Mouse (Mus musculus) T-helper 17 cell (primary cell): ENCODE measurements at regions not wholly inside any gene's neighbourhood (a gene's known extent, or its start where the extent isn't known, plus 50 kb on each side); places are given as distances from the start of the nearest gene placed in this dataset.

Experiments used
- in situ Hi-C, 2 experiments: fragments of 300-600 bp; cut with MboI, MseI; formaldehyde crosslinking; loops; 1 replicate in 1 of 2; 2 replicates in 1 of 2; pipeline ENCODE4 v1.15.1; 2025; ENCODE audit warnings: high pct_unique_total_duplicates in 2 of 2

DNA sequence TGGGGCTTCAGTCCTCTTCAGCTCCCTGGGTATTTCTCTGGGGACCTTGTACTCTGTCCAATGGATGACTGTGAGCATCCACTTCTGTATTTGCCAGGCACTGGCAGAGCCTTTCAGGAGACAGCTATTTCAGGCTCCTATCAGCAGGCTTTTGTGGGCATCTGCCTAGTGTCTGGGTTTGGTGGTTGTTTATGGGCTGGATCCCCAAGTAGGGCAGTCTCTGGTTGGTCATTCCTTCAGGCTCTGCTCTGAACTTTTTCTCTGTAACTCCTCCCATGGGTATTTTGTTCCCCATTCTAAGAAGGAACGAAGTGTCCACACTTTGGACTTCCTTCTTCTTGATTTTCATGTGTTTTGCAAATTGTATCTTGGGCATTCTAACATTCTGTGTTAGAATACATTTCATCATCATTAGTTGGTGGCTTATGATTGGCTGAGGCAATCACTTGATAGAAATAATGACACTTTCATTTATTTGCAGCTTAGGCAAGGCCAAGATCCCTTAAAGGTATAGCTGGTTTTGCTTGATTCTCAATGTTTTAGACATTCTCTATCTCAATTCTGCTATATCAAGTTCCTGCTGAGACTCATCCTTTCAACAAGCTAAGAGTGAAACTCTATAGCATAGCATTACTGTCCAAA, 96.7 kb downstream of the Gcnt1 start:
- in situ Hi-C loops: loop anchor here (5.0 to 10.0 kb wide), 2 partner anchors 81 to 371 kb away; no protein-coding TSS in a partner anchor
